ENCODE assay signal across 7 mouse cellular contexts in the genomic region with DNA sequence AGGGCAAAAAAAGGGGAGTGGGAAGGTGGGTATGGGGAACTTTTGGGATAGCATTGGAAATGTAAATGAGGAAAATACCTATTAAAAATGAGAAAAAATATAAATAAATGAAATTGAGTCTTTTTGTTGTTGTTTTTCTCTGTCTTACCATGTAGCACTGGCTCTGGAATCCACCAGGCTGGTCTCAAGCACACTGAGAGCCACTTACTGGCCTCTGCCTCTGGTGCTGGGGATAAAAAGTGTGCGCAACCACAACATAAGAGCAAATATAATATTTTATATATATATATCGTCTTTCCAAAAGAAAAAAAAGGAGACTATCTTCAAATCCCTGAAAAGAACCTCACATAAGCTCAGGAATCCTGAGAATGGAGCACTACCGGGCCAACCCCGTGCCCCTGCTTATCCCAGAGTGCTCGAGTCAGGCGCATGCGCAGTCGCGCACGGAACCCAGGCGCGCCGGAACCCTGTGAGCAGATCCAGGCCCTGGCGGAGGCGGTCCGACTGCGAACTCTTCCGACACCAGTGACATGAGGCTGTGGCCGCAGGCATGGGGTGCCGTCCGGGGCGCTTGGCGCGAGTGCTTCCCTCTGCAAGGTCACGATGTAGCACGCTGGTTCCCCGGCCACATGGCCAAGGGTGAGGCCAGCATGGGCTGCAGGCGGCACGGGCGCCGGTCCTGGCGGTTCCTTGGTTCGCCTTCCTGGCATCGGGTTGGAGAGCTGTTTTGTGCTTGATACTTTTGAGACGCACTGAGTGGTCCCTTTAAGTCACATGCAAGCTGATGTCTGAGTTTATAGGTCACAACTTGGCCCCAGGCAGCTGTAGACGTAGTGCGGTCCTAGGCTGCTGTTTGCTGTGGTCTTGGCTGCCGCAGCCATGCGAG. TPM values are rescaled to one million over a fixed set of nuclear protein-coding genes. Genes with fewer than 3 reads are reported as not detected.
DNase-seq lines count a peak whose midpoint lies in the region; ATAC-seq lines count a peak whose summit lies in the region.

Gene Mtg1 (plus strand): TSS at position 430 of the 886 bp plus-strand sequence.

- H3K27me3 ChIP-seq in embryonic facial prominence, embryonic 10.5 days (replicated peaks; ENCODE audit: low read depth, poor library complexity, severe bottlenecking), result no peaks in the 10 kb centered on the region
- no peaks in the 10 kb centered on the region for H3K27me3 ChIP-seq in limb, embryonic 10.5 days (ENCODE audit: low read depth, poor library complexity, severe bottlenecking)
- no peaks in the 10 kb centered on the region for H3K27me3 ChIP-seq in midbrain, embryonic 13.5 days

- DNase-seq in adrenal gland, postnatal 10 days, result peak; percentile 97
- DNase-seq in embryonic facial prominence, embryonic 10.5 days (ENCODE audit: low spot score), result peak; percentile 96
- DNase-seq in kidney, adult 11 months, result peak; percentile 95
- peak; percentile 98 for DNase-seq in limb, embryonic 10.5 days (ENCODE audit: low spot score)
- peak; percentile 90 for DNase-seq in spleen, adult 12 weeks (ENCODE audit: low spot score)

- peaks cover 6% of the 10 kb centered on the region for H3K4me1 ChIP-seq in embryonic facial prominence, embryonic 10.5 days
- peaks cover 6% of the 10 kb centered on the region for H3K4me1 ChIP-seq in limb, embryonic 10.5 days
- H3K4me1 ChIP-seq in midbrain, embryonic 13.5 days (replicated peaks), result peaks cover 15% of the 10 kb centered on the region

- peak within 1 kb of the TSS; percentile 92 for H3K4me2 ChIP-seq in midbrain, embryonic 13.5 days (replicated peaks)

- ATAC-seq in granulocyte monocyte progenitor cell, adult 5-6 weeks (replicated peaks; ENCODE audit: poor library complexity, severe bottlenecking), result peak; percentile 74
- peak; percentile 98 for ATAC-seq in midbrain, embryonic 13.5 days

- peak within 1 kb of the TSS; percentile 84 for H3K9ac ChIP-seq in midbrain, embryonic 13.5 days (replicated peaks)

- H3K36me3 ChIP-seq in embryonic facial prominence, embryonic 10.5 days (replicated peaks), result peaks cover 10% of the 10 kb centered on the region; the same call in 1 of the 2 replicates
- H3K36me3 ChIP-seq in limb, embryonic 10.5 days, result peaks cover 17% of the 10 kb centered on the region
- H3K36me3 ChIP-seq in midbrain, embryonic 13.5 days, result no peaks in the 10 kb centered on the region; the same call in 1 of the 2 replicates

- H3K9me3 ChIP-seq in embryonic facial prominence, embryonic 10.5 days, result no peaks in the 10 kb centered on the region
- H3K9me3 ChIP-seq in limb, embryonic 10.5 days (replicated peaks), result no peaks in the 10 kb centered on the region
- H3K9me3 ChIP-seq in midbrain, embryonic 13.5 days, result no peaks in the 10 kb centered on the region

- peak within 1 kb of the TSS; percentile 93 for H3K4me3 ChIP-seq in embryonic facial prominence, embryonic 10.5 days
- H3K4me3 ChIP-seq in limb, embryonic 10.5 days, result peak within 1 kb of the TSS; percentile 79
- peak within 1 kb of the TSS; percentile 73 for H3K4me3 ChIP-seq in midbrain, embryonic 13.5 days (replicated peaks)

- H3K27ac ChIP-seq in embryonic facial prominence, embryonic 10.5 days (replicated peaks), result peak within 1 kb of the TSS; percentile 93
- peak within 1 kb of the TSS; percentile 93 for H3K27ac ChIP-seq in limb, embryonic 10.5 days
- H3K27ac ChIP-seq in midbrain, embryonic 13.5 days, result peak within 1 kb of the TSS; percentile 71

- WGBS in embryonic facial prominence, embryonic 10.5 days, result 2% methylated on average over 39 of the region's 39 CpGs
- WGBS in limb, embryonic 10.5 days, result 2% methylated on average over 39 of the region's 39 CpGs
- 2% methylated on average over 39 of the region's 39 CpGs for WGBS in midbrain, embryonic 13.5 days

RNA-seq across cellular contexts. Expression of gene Mtg1, which starts in this region (rescaled TPM):
- total RNA-seq in adrenal gland, postnatal 10 days (2021), result 10 to 100 TPM; 42.0 to 45.9 TPM
- polyA plus RNA-seq in embryonic facial prominence, embryonic 10.5 days (2016; fragmentation: Nextera tagmentation; extraction: Ambion mirVana), result 25.3 and 31.3 TPM in 2 replicates
- total RNA-seq in granulocyte monocyte progenitor cell, adult 5-6 weeks (2014; fragmentation: Nextera tagmentation), result 11.4 and 21.0 TPM in 2 replicates
- total RNA-seq in granulocyte monocyte progenitor cell, adult 5-6 weeks (2017), result 9.5 and 14.4 TPM in 2 replicates
- polyA plus RNA-seq in limb, embryonic 10.5 days (2016; fragmentation: Nextera tagmentation; extraction: Ambion mirVana), result 29.5 and 31.9 TPM in 2 replicates
- 29.2 and 32.8 TPM in 2 replicates for polyA plus RNA-seq in midbrain, embryonic 13.5 days (2015; fragmentation: Nextera tagmentation; extraction: Ambion mirVana)

Comparison
In these comparisons a context has a peak if more than half of its experiments do, and no peak if none do; other contexts are left out.
1. Peak in every context shown above with its lines: DNase-seq, ATAC-seq, H3K4me3 ChIP-seq and H3K27ac ChIP-seq.